Mouse (Mus musculus) testis, adult 2 months (tissue): ENCODE results near the gene Muc20.

ENCODE experiments used
- CTCF ChIP-seq: fragments of 200-500 bp; IDR thresholded peaks from 2 replicates; pipeline ENCODE4 v1.5.1; 2012; ENCODE audit warnings: low read depth, mild to moderate bottlenecking, inconsistent platforms, low read length, moderate library complexity; ENCODE audit not compliant: control insufficient read depth, insufficient read depth, insufficient replicate concordance
- POLR2A ChIP-seq: fragments of 200-500 bp; IDR thresholded peaks from 2 replicates; pipeline ENCODE4 v1.6.1; 2012; ENCODE audit warnings: low read depth, mild to moderate bottlenecking, inconsistent platforms, low read length, moderate library complexity; ENCODE audit not compliant: control insufficient read depth

- TF ChIP-seq CTCF (no peak), POLR2A (no peak)
These were observed 25.2 kb upstream of the Muc20 start for GRCm38 (mm10) chr16:32822450-32822827.
